Mouse (Mus musculus) cortical plate, adult 2 months (tissue): ENCODE measurements at regions not wholly inside any gene's neighbourhood (a gene's known extent, or its start where the extent isn't known, plus 50 kb on each side); places are given as distances from the start of the nearest gene placed in this dataset.

Experiments
- CTCF ChIP-seq: fragments of 200-500 bp; IDR thresholded peaks from 2 replicates; pipeline ENCODE4 v1.5.1; 2011; ENCODE audit warnings: mild to moderate bottlenecking, control low read depth, low read length; ENCODE audit not compliant: insufficient read depth; ENCODE audit errors: extremely low read depth
- POLR2A ChIP-seq: fragments of 200-500 bp; IDR thresholded peaks from 2 replicates; pipeline ENCODE4 v1.6.1; 2011; ENCODE audit warnings: mild to moderate bottlenecking, low read length, control low read depth; ENCODE audit not compliant: insufficient read depth; ENCODE audit errors: extremely low read depth

DNA sequence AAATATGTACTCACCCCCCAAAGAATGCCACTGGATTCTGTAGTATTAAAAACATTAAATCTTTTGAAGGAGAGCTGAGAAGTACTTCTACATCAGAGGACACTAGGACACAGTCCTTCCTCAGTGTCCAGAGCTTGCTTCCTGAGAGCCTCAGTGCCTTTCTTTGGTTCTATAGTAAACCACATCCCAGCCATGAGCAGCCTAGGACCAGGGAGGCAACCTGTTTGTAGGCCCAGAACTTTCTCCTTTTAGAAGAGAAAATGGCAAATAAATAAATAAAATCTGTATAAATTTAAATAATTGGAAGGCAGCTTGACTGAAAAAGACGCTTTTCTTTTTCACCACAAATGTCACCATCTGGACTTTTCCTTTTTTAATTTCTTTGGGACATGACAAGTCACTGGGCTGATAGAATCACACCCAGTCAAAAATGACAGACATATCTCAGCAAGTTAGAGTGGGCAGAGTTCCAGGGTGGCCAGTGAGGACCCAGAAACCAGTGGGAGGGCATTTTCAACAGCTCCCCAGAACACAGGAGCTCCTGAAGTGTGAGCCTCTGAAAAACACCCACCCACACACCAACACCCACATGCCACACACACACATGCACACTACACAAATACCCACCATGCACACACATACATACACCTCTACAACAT lies 296.2 kb upstream of the Smarca2 start:
- TF ChIP-seq CTCF (no peak), POLR2A (no peak)
